Mouse (Mus musculus) lung, postnatal 0 days (tissue): ENCODE results near the gene Zbtb8a.

Source experiments
- CTCF ChIP-seq: IDR thresholded peaks from 2 replicates; pipeline ENCODE4 v1.5.1; 2016; ENCODE audit warnings: antibody characterized with exemption, mild to moderate bottlenecking
- EP300 ChIP-seq: IDR thresholded peaks from 2 replicates; pipeline ENCODE4 v1.6.1; 2016; ENCODE audit warnings: antibody characterized with exemption, mild to moderate bottlenecking, control low read depth

GRCm38 (mm10) chr4:129341888-129342287 lies 36.0 kb downstream of the Zbtb8a start:
- no peak for TF ChIP-seq EP300
- TF ChIP-seq CTCF = peak; percentile 30
